ENCODE assay signal across 26 mouse cellular contexts in the genomic region with DNA sequence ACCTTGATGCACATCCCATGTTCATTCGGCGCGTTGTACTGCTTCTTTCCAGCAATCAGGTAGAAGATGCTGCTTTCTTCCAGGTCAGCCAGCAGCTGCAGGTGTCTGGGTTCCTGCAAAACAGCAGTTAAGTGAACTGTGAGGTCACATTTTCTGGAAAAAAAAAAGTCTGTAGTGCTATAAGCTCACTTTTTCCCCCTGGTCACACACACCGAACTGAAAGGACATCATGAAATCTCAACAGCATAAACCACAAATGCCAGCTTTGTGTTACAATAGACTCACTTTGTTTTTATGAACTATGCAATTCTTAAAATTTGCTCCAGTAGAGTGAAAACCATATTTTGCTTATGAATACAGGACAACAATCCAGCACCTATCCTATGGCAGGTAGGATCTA.
"Had no signal": no experiment of that assay in that cellular context is flagged by ENCODE, and none has a peak within 500 bp of the region (broad histone marks: within the 10 kb centered on the region; RNA-seq: fewer than 3 reads in every experiment).

No protein-coding gene starts in this region.

- H3K27me3 ChIP-seq: hindbrain, embryonic 12.5 days; intestine, embryonic 15.5 days; limb, embryonic 13.5 days; liver, embryonic 13.5 days; liver, embryonic 15.5 days had no signal

- H3K9ac ChIP-seq: hindbrain, embryonic 12.5 days; hindbrain, embryonic 14.5 days; intestine, embryonic 15.5 days; limb, embryonic 13.5 days; liver, embryonic 13.5 days; liver, embryonic 15.5 days; liver, postnatal 0 days had no signal

- ATAC-seq: hindbrain, embryonic 16.5 days; inflammation-experienced regulatory T-cells, adult 6 months; intestine, embryonic 15.5 days; intestine, postnatal 0 days; liver, postnatal 0 days had no signal

- H3K4me3 ChIP-seq: gastrocnemius, adult 2 months; heart, embryonic 10.5 days; hindbrain, embryonic 10.5 days; hindbrain, embryonic 12.5 days; intestine, embryonic 15.5 days; layer of hippocampus, adult 2 months; left cerebral cortex, adult 2 months; limb, embryonic 13.5 days; liver, embryonic 13.5 days; liver, embryonic 15.5 days had no signal

- DNase-seq: gastrocnemius, adult 2 months; gastrocnemius, postnatal 10 days; gastrocnemius, postnatal 25 days; heart, postnatal 10 days; heart, postnatal 4 days; kidney, adult 18-20 months; kidney, adult 8-10 months; kidney, postnatal 10 days; kidney, postnatal 25 days; kidney, postnatal 4 days; liver; liver, embryonic 13.5 days; liver, postnatal 0 days had no signal

- H3K9me3 ChIP-seq: heart, embryonic 10.5 days; hindbrain, embryonic 10.5 days; hindbrain, embryonic 12.5 days; intestine, embryonic 15.5 days; limb, embryonic 13.5 days; liver, embryonic 13.5 days; liver, embryonic 15.5 days had no signal

- H3K27ac ChIP-seq: gastrocnemius, adult 2 months; heart, embryonic 10.5 days; hindbrain, embryonic 10.5 days; hindbrain, embryonic 12.5 days; hindbrain, embryonic 14.5 days; intestine, embryonic 15.5 days; layer of hippocampus, adult 2 months; left cerebral cortex, adult 2 months; limb, embryonic 13.5 days; liver, embryonic 13.5 days; liver, embryonic 15.5 days had no signal

- H3K4me2 ChIP-seq: hindbrain, embryonic 12.5 days; hindbrain, embryonic 14.5 days; intestine, embryonic 15.5 days; limb, embryonic 13.5 days; liver, embryonic 11.5 days; liver, embryonic 13.5 days; liver, embryonic 15.5 days had no signal
